Comparison of ENCODE assay signal across 10 mouse cellular contexts in genomic region chr14:31365350-31365749, GRCm38 (mm10). TPM values are rescaled to one million over a fixed set of nuclear protein-coding genes. Genes with fewer than 3 reads are reported as not detected.
A peak's percentile ranks its signal among the peaks of the same experiment; 100 is the strongest.
DNase-seq lines count a peak whose midpoint lies in the region; ATAC-seq and TF ChIP-seq lines count a peak whose summit lies in the region.
"Had no signal": no experiment of that assay in that cellular context is flagged by ENCODE, and none has a peak within 500 bp of the region (broad histone marks: within the 10 kb centered on the region; RNA-seq: fewer than 3 reads in every experiment).

No protein-coding gene starts in this region.

- peak; percentile 44 for DNase-seq in forebrain, embryonic 10.5 days (ENCODE audit: extremely low spot score, low spot score)
- DNase-seq in neural tube, embryonic 10.5 days (ENCODE audit: extremely low spot score, low spot score): peak; percentile 51
- peak; percentile 14 for DNase-seq in brain, embryonic 18.5 days (ENCODE audit: low read depth, low spot score)
- peak; percentile 46 for DNase-seq in forelimb bud, embryonic 11.5 days (ENCODE audit: low read depth, low spot score)
- peak; percentile 41 to 46 (median 43) for DNase-seq in liver, embryonic 14.5 days (ENCODE audit: low read depth in 3 of 3, low spot score in 3 of 3)
- DNase-seq in spleen, adult 12 weeks (ENCODE audit: low spot score): peak; percentile 35

- ATAC-seq in forebrain, embryonic 12.5 days (ENCODE audit: low FRiP score): no peak
- no peak for ATAC-seq in neural tube, embryonic 15.5 days (ENCODE audit: low FRiP score)
- no peak for ATAC-seq in liver, embryonic 14.5 days (ENCODE audit: insufficient read depth)

- no peak overlapping the region for H3K4me2 ChIP-seq in forebrain, embryonic 12.5 days
- H3K4me2 ChIP-seq in neural tube, embryonic 15.5 days: no peak overlapping the region
- H3K4me2 ChIP-seq in liver, embryonic 14.5 days (ENCODE audit: low read depth): no peak overlapping the region

- no peak overlapping the region for H3K27ac ChIP-seq in forebrain, embryonic 10.5 days
- H3K27ac ChIP-seq in forebrain, embryonic 12.5 days: no peak overlapping the region
- H3K27ac ChIP-seq in neural tube, embryonic 15.5 days (replicated peaks): no peak overlapping the region
- H3K27ac ChIP-seq in liver, embryonic 14.5 days: no peak overlapping the region

- no peaks in the 10 kb centered on the region for H3K27me3 ChIP-seq in forebrain, embryonic 10.5 days (ENCODE audit: poor library complexity, severe bottlenecking)
- no peaks in the 10 kb centered on the region for H3K27me3 ChIP-seq in forebrain, embryonic 12.5 days
- no peaks in the 10 kb centered on the region for H3K27me3 ChIP-seq in neural tube, embryonic 15.5 days (replicated peaks)
- no peaks in the 10 kb centered on the region for H3K27me3 ChIP-seq in liver, embryonic 14.5 days (ENCODE audit: control insufficient read depth, insufficient read depth, low read length)

- no peak overlapping the region for H3K4me3 ChIP-seq in forebrain, embryonic 10.5 days
- no peak overlapping the region for H3K4me3 ChIP-seq in forebrain, embryonic 12.5 days (replicated peaks)
- H3K4me3 ChIP-seq in neural tube, embryonic 15.5 days (replicated peaks): no peak overlapping the region
- no peak overlapping the region for H3K4me3 ChIP-seq in liver, embryonic 14.5 days (ENCODE audit: insufficient read depth in 1 of 2, low read depth in 2 of 2, low read length in 2 of 2)
- H3K4me3 ChIP-seq: myocyte had no signal

- no peak for TF ChIP-seq EP300 in liver, embryonic 14.5 days (IDR thresholded peaks at IDR 0.05; ENCODE audit: low read depth)

- no peak overlapping the region for H3K9ac ChIP-seq in forebrain, embryonic 12.5 days
- no peak overlapping the region for H3K9ac ChIP-seq in neural tube, embryonic 15.5 days (replicated peaks)
- no peak overlapping the region for H3K9ac ChIP-seq in liver, embryonic 14.5 days (replicated peaks)

- H3K9me3 ChIP-seq in forebrain, embryonic 10.5 days: no peaks in the 10 kb centered on the region
- no peaks in the 10 kb centered on the region for H3K9me3 ChIP-seq in forebrain, embryonic 12.5 days
- no peaks in the 10 kb centered on the region for H3K9me3 ChIP-seq in neural tube, embryonic 15.5 days (replicated peaks)
- no peaks in the 10 kb centered on the region for H3K9me3 ChIP-seq in liver, embryonic 14.5 days (ENCODE audit: control insufficient read depth, low read length)
- H3K9me3 ChIP-seq: G1E had no signal

- peaks cover 79% of the 10 kb centered on the region for H3K36me3 ChIP-seq in forebrain, embryonic 10.5 days (replicated peaks)
- peaks cover 61% of the 10 kb centered on the region for H3K36me3 ChIP-seq in forebrain, embryonic 12.5 days (replicated peaks)
- peaks cover 77% of the 10 kb centered on the region for H3K36me3 ChIP-seq in neural tube, embryonic 15.5 days
- H3K36me3 ChIP-seq in liver, embryonic 14.5 days (replicated peaks; ENCODE audit: control insufficient read depth, insufficient read depth, low read depth): peaks cover 31% of the 10 kb centered on the region

- no peaks in the 10 kb centered on the region for H3K4me1 ChIP-seq in forebrain, embryonic 10.5 days
- H3K4me1 ChIP-seq in forebrain, embryonic 12.5 days: no peaks in the 10 kb centered on the region
- no peaks in the 10 kb centered on the region for H3K4me1 ChIP-seq in neural tube, embryonic 15.5 days
- H3K4me1 ChIP-seq in liver, embryonic 14.5 days (replicated peaks; ENCODE audit: control insufficient read depth in 2 of 2, insufficient read depth in 2 of 2, low read length in 1 of 2): peaks cover 0 to 2% of the 10 kb centered on the region in 2 experiments; a peak in 1 of 4 replicates

- TF ChIP-seq CTCF in liver, embryonic 14.5 days (IDR thresholded peaks at IDR 0.05; ENCODE audit: low read depth): peak; percentile 69

RNA-seq across cellular contexts. Expression of gene Capn7, which starts 28.9 kb away (rescaled TPM):
- 28.7 and 29.2 TPM in 2 replicates for polyA plus RNA-seq in forebrain, embryonic 10.5 days (2016; fragmentation: Nextera tagmentation; extraction: Ambion mirVana)
- polyA plus RNA-seq in forebrain, embryonic 12.5 days (2016; fragmentation: Nextera tagmentation; extraction: Ambion mirVana): 46.8 and 47.5 TPM in 2 replicates
- 74.4 and 77.2 TPM in 2 replicates for polyA plus RNA-seq in neural tube, embryonic 15.5 days (2015; fragmentation: Nextera tagmentation; extraction: Ambion mirVana)
- polyA plus RNA-seq in liver, embryonic 14.5 days (2012; rRNA removed): 10.5 and 13.7 TPM in 2 replicates
- 17.7 and 21.8 TPM in 2 replicates for polyA plus RNA-seq in liver, embryonic 14.5 days (2014; fragmentation: Nextera tagmentation; extraction: Ambion mirVana)

RNA-seq across cellular contexts. Expression of gene Dnah1, which starts 41.7 kb away (rescaled TPM):
- 5.4 and 6.3 TPM in 2 replicates for polyA plus RNA-seq in forebrain, embryonic 10.5 days (2016; fragmentation: Nextera tagmentation; extraction: Ambion mirVana)
- polyA plus RNA-seq in forebrain, embryonic 12.5 days (2016; fragmentation: Nextera tagmentation; extraction: Ambion mirVana): 7.3 and 8.0 TPM in 2 replicates
- 3.0 and 3.3 TPM in 2 replicates for polyA plus RNA-seq in neural tube, embryonic 15.5 days (2015; fragmentation: Nextera tagmentation; extraction: Ambion mirVana)
- 0.11 and 0.13 TPM in 2 replicates for polyA plus RNA-seq in liver, embryonic 14.5 days (2012; rRNA removed)
- 0.14 and 0.27 TPM in 2 replicates for polyA plus RNA-seq in liver, embryonic 14.5 days (2014; fragmentation: Nextera tagmentation; extraction: Ambion mirVana)
- polyA plus RNA-seq: G1E had no signal
